Mouse (Mus musculus): ENCODE results near the gene Btbd35f9.
"Not testable (repeated sequence)": the region's sequence is repeated elsewhere in the genome, so short reads cannot be mapped to it uniquely, and the experiment has no call there.

The Btbd35f9 gene

DNA sequence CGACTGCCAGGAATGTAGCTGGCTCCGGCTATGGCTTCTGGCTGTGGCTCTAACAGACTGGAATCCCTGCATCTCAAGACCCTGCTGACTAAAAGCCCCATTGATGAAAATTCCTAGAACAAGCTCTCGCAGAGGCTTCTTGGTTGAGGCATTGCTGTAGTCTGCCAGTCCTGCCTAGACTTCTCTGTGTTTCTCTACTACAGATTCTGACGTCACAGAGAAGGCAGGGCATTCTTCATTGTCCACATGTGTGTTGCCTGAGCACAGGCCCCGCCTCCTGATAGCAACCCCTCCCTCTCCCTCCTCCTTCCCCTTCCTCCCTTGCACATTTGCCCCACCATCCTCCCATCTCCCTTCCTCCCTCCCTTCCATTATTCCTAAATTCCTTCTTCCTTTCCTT lies at the start of gene Btbd35f9:
Gene Btbd35f9 (minus strand): TSS at position 101 of the 400 bp plus-strand sequence.
- not testable (repeated sequence) for DNase-seq

Data from lung, postnatal 10 days (tissue).